Mouse (Mus musculus) heart, embryonic 13.5 days (tissue): Measurements from ENCODE around the gene Adprhl2. TPM values are rescaled to one million over a fixed set of nuclear protein-coding genes. Genes with fewer than 3 reads are reported as not detected.
A peak's percentile ranks its signal among the peaks of the same experiment; 100 is the strongest.

Experiments used
- ATAC-seq: fragments of 200-750 bp; cut with Nextera tagmentation; 2 replicates; pipeline ENCODE4 v1.8.0; 2017; ENCODE audit warnings: moderate TSS enrichment; ENCODE audit not compliant: insufficient number of reproducible peaks, low FRiP score, low TSS enrichment; ENCODE audit errors: extremely low read depth
- H3K27ac ChIP-seq: fragments of 300-500 bp; sonication (generic); replicated peaks from 2 replicates; pipeline ENCODE4 v1.5.1; 2015; ENCODE audit warnings: moderate library complexity, mild to moderate bottlenecking, inconsistent platforms
- H3K27me3 ChIP-seq: fragments of 300-500 bp; sonication (generic); replicated peaks from 2 replicates; pipeline ENCODE4 v1.6.1; 2015; ENCODE audit warnings: mild to moderate bottlenecking, inconsistent platforms
- H3K36me3 ChIP-seq: fragments of 300-500 bp; sonication (generic); 2 replicates; pipeline ENCODE4 v1.6.1; 2015; ENCODE audit warnings: mild to moderate bottlenecking, inconsistent platforms
- H3K4me1 ChIP-seq: fragments of 300-500 bp; sonication (generic); 2 replicates; pipeline ENCODE4 v1.6.1; 2015; ENCODE audit warnings: inconsistent platforms
- H3K4me2 ChIP-seq: fragments of 300-500 bp; sonication (generic); 2 replicates; pipeline ENCODE4 v1.6.1; 2015; ENCODE audit warnings: inconsistent platforms, mild to moderate bottlenecking, moderate library complexity
- H3K4me3 ChIP-seq: fragments of 300-500 bp; sonication (generic); 2 replicates; pipeline ENCODE4 v1.5.1; 2015; ENCODE audit warnings: moderate library complexity, mild to moderate bottlenecking, inconsistent platforms
- H3K9ac ChIP-seq: fragments of 300-500 bp; sonication (generic); 2 replicates; pipeline ENCODE4 v1.6.1; 2015; ENCODE audit warnings: inconsistent platforms, mild to moderate bottlenecking, moderate library complexity
- H3K9me3 ChIP-seq: fragments of 300-500 bp; sonication (generic); 2 replicates; pipeline ENCODE4 v1.6.1; 2016; ENCODE audit warnings: inconsistent platforms
- WGBS: fragments of 180-500 bp; shearing (Covaris S2); methylation state at CpG from one replicate; pipeline ENCODE4 v1.1.7; 2015; ENCODE audit warnings: mixed read lengths; 5-methylcytosine and 5-hydroxymethylcytosine counted together
- polyA plus RNA-seq: library from polyadenylated mRNA; unstranded; fragments of >200 nt; fragmentation: Nextera tagmentation; extraction: Ambion mirVana; gene quantifications from 2 replicates; pipeline ENCODE4 v1.2.1, GENCODE M21; 2015

Adprhl2 gene
- polyA plus RNA-seq = 40.5 and 44.6 TPM in 2 replicates

- H3K27me3 ChIP-seq = peaks cover 41% of the 10 kb centered on the region
- peak; percentile 78 for ATAC-seq
- under 1% methylated on average over 80 of the region's 80 CpGs for WGBS
Measured at GRCm38 (mm10) chr4:126321111-126321853, at the start of gene Adprhl2. TSS of gene Adprhl2 (minus strand) at chr4:126321703.

GRCm38 (mm10) chr4:126360069-126360468, 38.6 kb upstream of the Adprhl2 start:
- Histone ChIP-seq H3K9ac (no peak overlapping the region), H3K4me1 (no peaks in the 10 kb centered on the region), H3K36me3 (peaks cover 77% of the 10 kb centered on the region), H3K27me3 (no peaks in the 10 kb centered on the region), H3K27ac (no peak overlapping the region), H3K9me3 (no peaks in the 10 kb centered on the region), H3K4me2 (no peak overlapping the region), H3K4me3 (no peak overlapping the region)
- ATAC-seq = no peak
- 93% methylated on average over 1 of the region's 1 CpGs for WGBS

More at GRCm38 (mm10) chr4:126321111-126321853, at the start of gene Adprhl2:
- Histone ChIP-seq H3K9me3 (no peaks in the 10 kb centered on the region), H3K4me2 (peak within 1 kb of the TSS; percentile 95), H3K4me3 (peak within 1 kb of the TSS; percentile 86), H3K36me3 (peaks cover 27% of the 10 kb centered on the region), H3K4me1 (peaks cover 30% of the 10 kb centered on the region), H3K27ac (peak within 1 kb of the TSS; percentile 70), H3K9ac (peak within 1 kb of the TSS; percentile 93)

GRCm38 (mm10) chr4:126343451-126343850, 21.9 kb upstream of the Adprhl2 start:
- H3K4me3 ChIP-seq = no peak overlapping the region
- peaks cover 42% of the 10 kb centered on the region for H3K36me3 ChIP-seq
- no peak overlapping the region for H3K27ac ChIP-seq
- no peak overlapping the region for H3K4me2 ChIP-seq
- H3K9ac ChIP-seq = no peak overlapping the region
- H3K4me1 ChIP-seq = no peaks in the 10 kb centered on the region
- WGBS = 54% methylated on average over 4 of the region's 4 CpGs
- ATAC-seq = no peak
- no peaks in the 10 kb centered on the region for H3K27me3 ChIP-seq
- no peaks in the 10 kb centered on the region for H3K9me3 ChIP-seq

- no peak for ATAC-seq
- H3K36me3 ChIP-seq = peaks cover 16% of the 10 kb centered on the region
- no peak overlapping the region for H3K9ac ChIP-seq
- H3K27me3 ChIP-seq = no peaks in the 10 kb centered on the region
- no peak overlapping the region for H3K4me2 ChIP-seq
- no peak overlapping the region for H3K27ac ChIP-seq
- no peak overlapping the region for H3K4me3 ChIP-seq
- H3K4me1 ChIP-seq = peaks cover 16% of the 10 kb centered on the region
- 62% methylated on average over 4 of the region's 4 CpGs for WGBS
- no peaks in the 10 kb centered on the region for H3K9me3 ChIP-seq
Measured at GRCm38 (mm10) chr4:126339461-126339860, 18.0 kb upstream of the Adprhl2 start.

- Histone ChIP-seq H3K27ac (no peak overlapping the region), H3K9ac (no peak overlapping the region), H3K27me3 (no peaks in the 10 kb centered on the region; the same call in 1 of the 2 replicates), H3K4me3 (no peak overlapping the region), H3K36me3 (no peaks in the 10 kb centered on the region), H3K4me2 (no peak overlapping the region), H3K4me1 (peaks cover 14% of the 10 kb centered on the region), H3K9me3 (no peaks in the 10 kb centered on the region)
- 41% methylated on average over 3 of the region's 3 CpGs for WGBS
- ATAC-seq = no peak
Measured at GRCm38 (mm10) chr4:126332358-126332757, 10.9 kb upstream of the Adprhl2 start.

GRCm38 (mm10) chr4:126331751-126332150, 10.2 kb upstream of the Adprhl2 start:
- 64% methylated on average over 1 of the region's 1 CpGs for WGBS
- Histone ChIP-seq H3K4me1 (0 out of 2 replicates have a peak, but pooled peaks cover 8% of the 10 kb centered on the region), H3K27me3 (no peaks in the 10 kb centered on the region; the same call in 1 of the 2 replicates), H3K27ac (no peak overlapping the region), H3K9ac (no peak overlapping the region), H3K4me2 (no peak overlapping the region), H3K4me3 (no peak overlapping the region), H3K36me3 (no peaks in the 10 kb centered on the region), H3K9me3 (no peaks in the 10 kb centered on the region)
- ATAC-seq = no peak

GRCm38 (mm10) chr4:126330295-126330694, 8.8 kb upstream of the Adprhl2 start:
- no peaks in the 10 kb centered on the region for H3K36me3 ChIP-seq
- H3K9me3 ChIP-seq = no peaks in the 10 kb centered on the region
- no peak for ATAC-seq
- H3K4me1 ChIP-seq = peaks cover 4% of the 10 kb centered on the region
- no peak overlapping the region for H3K4me3 ChIP-seq
- H3K4me2 ChIP-seq = no peak overlapping the region
- H3K9ac ChIP-seq = no peak overlapping the region
- H3K27ac ChIP-seq = no peak overlapping the region
- 86% methylated on average over 4 of the region's 4 CpGs for WGBS
- H3K27me3 ChIP-seq = peaks cover 8% of the 10 kb centered on the region

GRCm38 (mm10) chr4:126326036-126326435, 4.5 kb upstream of the Adprhl2 start:
- no peak overlapping the region for H3K9ac ChIP-seq
- no peak for ATAC-seq
- H3K4me2 ChIP-seq = no peak overlapping the region
- no peak overlapping the region for H3K27ac ChIP-seq
- WGBS = 18% methylated on average over 6 of the region's 6 CpGs
- H3K27me3 ChIP-seq = peaks cover 41% of the 10 kb centered on the region
- H3K4me1 ChIP-seq = peaks cover 17% of the 10 kb centered on the region
- H3K9me3 ChIP-seq = no peaks in the 10 kb centered on the region
- H3K36me3 ChIP-seq = no peaks in the 10 kb centered on the region
- H3K4me3 ChIP-seq = no peak overlapping the region

- Histone ChIP-seq H3K9me3 (no peaks in the 10 kb centered on the region), H3K4me2 (peak within 1 kb of the TSS; percentile 60), H3K36me3 (no peaks in the 10 kb centered on the region), H3K4me1 (peaks cover 23% of the 10 kb centered on the region), H3K27me3 (peaks cover 41% of the 10 kb centered on the region), H3K27ac (no peak within 1 kb of the TSS), H3K4me3 (peak within 1 kb of the TSS; percentile 27), H3K9ac (peak within 1 kb of the TSS; percentile 63)
- 11% methylated on average over 23 of the region's 23 CpGs for WGBS
- no peak for ATAC-seq
Measured at GRCm38 (mm10) chr4:126325281-126325861, 3.9 kb upstream of the Adprhl2 start, which contains the start of gene Tekt2. TSS of gene Tekt2 (minus strand) at chr4:126325688.

GRCm38 (mm10) chr4:126324861-126325260, 3.4 kb upstream of the Adprhl2 start:
- 28% methylated on average over 13 of the region's 13 CpGs for WGBS
- no peaks in the 10 kb centered on the region for H3K9me3 ChIP-seq
- peak overlapping the region; percentile 40; the same call in 1 of the 2 replicates for H3K9ac ChIP-seq
- H3K27ac ChIP-seq = no peak overlapping the region
- peaks cover under 1% of the 10 kb centered on the region; the same call in 1 of the 2 replicates for H3K36me3 ChIP-seq
- peaks cover 41% of the 10 kb centered on the region for H3K27me3 ChIP-seq
- peaks cover 28% of the 10 kb centered on the region for H3K4me1 ChIP-seq
- peak overlapping the region; percentile 27 for H3K4me3 ChIP-seq
- peak overlapping the region; percentile 60 for H3K4me2 ChIP-seq
- ATAC-seq = no peak

GRCm38 (mm10) chr4:126322646-126323045, 1.1 kb upstream of the Adprhl2 start:
- Histone ChIP-seq H3K9me3 (no peaks in the 10 kb centered on the region), H3K36me3 (peaks cover 13% of the 10 kb centered on the region), H3K27me3 (peaks cover 41% of the 10 kb centered on the region), H3K4me2 (no peak overlapping the region), H3K4me1 (peaks cover 30% of the 10 kb centered on the region), H3K4me3 (no peak overlapping the region), H3K27ac (no peak overlapping the region), H3K9ac (no peak overlapping the region)
- no peak for ATAC-seq
- 87% methylated on average over 13 of the region's 13 CpGs for WGBS
